Comparison of ENCODE assay signal across 35 mouse cellular contexts in the genomic region with DNA sequence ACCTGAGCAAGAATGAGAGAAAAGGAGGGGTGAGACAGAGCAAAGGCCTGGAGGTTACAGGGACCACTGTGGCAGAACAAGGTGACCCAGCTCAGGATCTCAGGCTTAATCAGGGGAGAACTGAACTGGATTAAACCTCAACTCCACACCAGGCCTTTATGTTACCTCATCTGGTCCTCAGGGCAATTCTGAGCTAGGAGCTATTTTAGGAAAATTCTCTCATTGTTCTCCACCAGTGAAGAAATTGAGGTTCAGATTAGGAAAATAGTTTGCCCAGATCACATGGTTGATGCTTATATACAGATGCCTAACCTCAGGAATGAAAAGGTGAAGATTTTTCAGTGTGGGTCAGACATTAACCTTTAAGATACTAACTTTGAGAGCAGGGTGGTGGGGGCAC. TPM values are rescaled to one million over a fixed set of nuclear protein-coding genes. Genes with fewer than 3 reads are reported as not detected.
DNase-seq lines count a peak whose midpoint lies in the region; ATAC-seq and TF ChIP-seq lines count a peak whose summit lies in the region.
"Had no signal": no experiment of that assay in that cellular context is flagged by ENCODE, and none has a peak within 500 bp of the region (broad histone marks: within the 10 kb centered on the region; RNA-seq: fewer than 3 reads in every experiment).

No protein-coding gene starts in this region.

- no peak for TF ChIP-seq CTCF in bone marrow macrophage, adult 2 months (IDR thresholded peaks at IDR 0.05; ENCODE audit: low read depth, low read length)

- H3K9ac ChIP-seq in heart, embryonic 15.5 days, result no peak overlapping the region
- H3K9ac ChIP-seq in kidney, embryonic 16.5 days (replicated peaks; ENCODE audit: low read length), result peak overlapping the region; percentile 3; the same call in 1 of the 2 replicates
- H3K9ac ChIP-seq in midbrain, embryonic 16.5 days (ENCODE audit: low read depth, low read length), result no peak overlapping the region
- H3K9ac ChIP-seq: forebrain, postnatal 0 days; hindbrain, embryonic 13.5 days; intestine, embryonic 15.5 days had no signal

- no peak for ATAC-seq in heart, embryonic 15.5 days (replicated peaks; ENCODE audit: insufficient number of reproducible peaks, insufficient read depth, low FRiP score, low read depth)
- no peak for ATAC-seq in kidney, embryonic 16.5 days (ENCODE audit: low FRiP score, low TSS enrichment)
- ATAC-seq in midbrain, embryonic 16.5 days, result no peak
- ATAC-seq: CD4-positive, CD25-positive, alpha-beta regulatory T cell, adult 4 months; forebrain, embryonic 14.5 days; intestine, embryonic 15.5 days had no signal

- 0 out of 2 replicates have a peak overlapping the region, but pooled peaks have one; percentile 22 for H3K27ac ChIP-seq in heart, embryonic 15.5 days
- no peak overlapping the region for H3K27ac ChIP-seq in kidney, embryonic 16.5 days (ENCODE audit: low read length)
- H3K27ac ChIP-seq in midbrain, embryonic 10.5 days (replicated peaks), result peak overlapping the region; percentile 25
- no peak overlapping the region for H3K27ac ChIP-seq in midbrain, embryonic 16.5 days (ENCODE audit: low read length)
- H3K27ac ChIP-seq in bone marrow macrophage, adult 2 months (ENCODE audit: insufficient read depth, low read depth, low read length), result peak overlapping the region; percentile 85
- H3K27ac ChIP-seq: gastrocnemius, adult 2 months; heart, embryonic 10.5 days; heart, embryonic 13.5 days; hindbrain, embryonic 13.5 days; intestine, embryonic 15.5 days had no signal

- no peak for TF ChIP-seq POLR2A in bone marrow macrophage, adult 2 months (IDR thresholded peaks at IDR 0.05; ENCODE audit: borderline replicate concordance, low read depth, low read length)

- no peak overlapping the region for H3K4me2 ChIP-seq in heart, embryonic 15.5 days
- H3K4me2 ChIP-seq in kidney, embryonic 16.5 days (replicated peaks; ENCODE audit: low read depth, low read length), result no peak overlapping the region
- H3K4me2 ChIP-seq in midbrain, embryonic 16.5 days (ENCODE audit: low read length), result no peak overlapping the region
- H3K4me2 ChIP-seq: heart, embryonic 13.5 days; hindbrain, embryonic 13.5 days; intestine, embryonic 15.5 days had no signal

- H3K4me1 ChIP-seq in heart, embryonic 15.5 days (replicated peaks), result peaks cover 15% of the 10 kb centered on the region
- H3K4me1 ChIP-seq in kidney, embryonic 16.5 days (ENCODE audit: insufficient read depth, low read length), result peaks cover 7% of the 10 kb centered on the region; the same call in 1 of the 2 replicates
- H3K4me1 ChIP-seq in midbrain, embryonic 10.5 days, result peaks cover 47% of the 10 kb centered on the region
- peaks cover 12% of the 10 kb centered on the region for H3K4me1 ChIP-seq in midbrain, embryonic 16.5 days (ENCODE audit: control insufficient read depth, insufficient read depth, low read length)
- peaks cover 59% of the 10 kb centered on the region for H3K4me1 ChIP-seq in bone marrow macrophage, adult 2 months (ENCODE audit: control insufficient read depth, insufficient read depth, low read length)
- H3K4me1 ChIP-seq: intestine, embryonic 15.5 days had no signal

- no peaks in the 10 kb centered on the region for H3K27me3 ChIP-seq in heart, embryonic 15.5 days
- no peaks in the 10 kb centered on the region for H3K27me3 ChIP-seq in kidney, embryonic 16.5 days (ENCODE audit: insufficient read depth, low read length)
- no peaks in the 10 kb centered on the region for H3K27me3 ChIP-seq in midbrain, embryonic 10.5 days (ENCODE audit: low read depth, poor library complexity, severe bottlenecking)
- no peaks in the 10 kb centered on the region for H3K27me3 ChIP-seq in midbrain, embryonic 16.5 days (ENCODE audit: control insufficient read depth, insufficient read depth, low read depth, low read length)
- H3K27me3 ChIP-seq: heart, embryonic 13.5 days; hindbrain, embryonic 13.5 days; intestine, embryonic 15.5 days had no signal

- no peaks in the 10 kb centered on the region for H3K9me3 ChIP-seq in heart, embryonic 15.5 days (replicated peaks)
- no peaks in the 10 kb centered on the region for H3K9me3 ChIP-seq in kidney, embryonic 16.5 days (ENCODE audit: low read length)
- no peaks in the 10 kb centered on the region for H3K9me3 ChIP-seq in midbrain, embryonic 10.5 days (replicated peaks)
- H3K9me3 ChIP-seq in midbrain, embryonic 16.5 days (replicated peaks; ENCODE audit: control insufficient read depth, low read length, poor library complexity, severe bottlenecking), result no peaks in the 10 kb centered on the region
- H3K9me3 ChIP-seq: forebrain, embryonic 10.5 days; heart, embryonic 10.5 days; heart, embryonic 13.5 days; hindbrain, embryonic 10.5 days; hindbrain, embryonic 13.5 days; intestine, embryonic 15.5 days had no signal

- no peak overlapping the region for H3K4me3 ChIP-seq in heart, embryonic 15.5 days
- no peak overlapping the region for H3K4me3 ChIP-seq in kidney, embryonic 16.5 days (ENCODE audit: low read length)
- H3K4me3 ChIP-seq in midbrain, embryonic 10.5 days, result no peak overlapping the region
- H3K4me3 ChIP-seq in midbrain, embryonic 16.5 days (ENCODE audit: low read depth, low read length), result no peak overlapping the region
- H3K4me3 ChIP-seq in bone marrow macrophage, adult 2 months (ENCODE audit: insufficient read depth, low read length), result peak overlapping the region; percentile 15; the same call in 1 of the 2 replicates
- H3K4me3 ChIP-seq: forebrain, embryonic 10.5 days; gastrocnemius, adult 2 months; heart, embryonic 10.5 days; heart, embryonic 13.5 days; hindbrain, embryonic 10.5 days; hindbrain, embryonic 13.5 days; intestine, embryonic 15.5 days had no signal

- H3K36me3 ChIP-seq in heart, embryonic 15.5 days, result no peaks in the 10 kb centered on the region
- no peaks in the 10 kb centered on the region for H3K36me3 ChIP-seq in kidney, embryonic 16.5 days (ENCODE audit: insufficient read depth, low read length)
- H3K36me3 ChIP-seq in midbrain, embryonic 10.5 days, result no peaks in the 10 kb centered on the region
- H3K36me3 ChIP-seq in midbrain, embryonic 16.5 days (ENCODE audit: control insufficient read depth, insufficient read depth, low read length), result no peaks in the 10 kb centered on the region
- H3K36me3 ChIP-seq: forebrain, embryonic 10.5 days; heart, embryonic 10.5 days; heart, embryonic 13.5 days; hindbrain, embryonic 13.5 days; intestine, embryonic 15.5 days had no signal

- DNase-seq in heart, adult 18-20 months, result no peak
- DNase-seq in kidney, postnatal 14 days, result no peak
- no peak for DNase-seq in midbrain, embryonic 10.5 days (ENCODE audit: low spot score)
- DNase-seq in B cell, adult 2 months, result no peak
- DNase-seq: adrenal gland, adult 2 months; adrenal gland, postnatal 14 days; cerebellum, adult 11-12 months; cerebellum, adult 8-10 months; cerebellum, postnatal 10 days; cerebellum, postnatal 36 days; embryo, embryonic 11 days; forebrain, postnatal 0 days; gastrocnemius, adult 2 months; gastrocnemius, postnatal 14 days; heart, adult 11 months; heart, postnatal 10 days; heart, postnatal 36 days had no signal

RNA-seq across cellular contexts. Expression of a gene that starts 12.9 kb away (rescaled TPM):
- polyA plus RNA-seq in heart, embryonic 15.5 days (2015; fragmentation: Nextera tagmentation; extraction: Ambion mirVana), result 3.1 and 4.6 TPM in 2 replicates
- 10 to 100 TPM; 25.7 to 26.1 TPM for total RNA-seq in heart, adult 18-20 months (2021)
- polyA plus RNA-seq in kidney, embryonic 16.5 days (2015; fragmentation: Nextera tagmentation; extraction: Ambion mirVana), result 13.4 and 14.4 TPM in 2 replicates
- 7.6 and 9.9 TPM in 2 replicates for polyA plus RNA-seq in midbrain, embryonic 10.5 days (2016; fragmentation: Nextera tagmentation; extraction: Ambion mirVana)
- polyA plus RNA-seq in midbrain, embryonic 16.5 days (2015; fragmentation: Nextera tagmentation; extraction: Ambion mirVana), result 4.1 and 7.2 TPM in 2 replicates
- polyA plus RNA-seq in bone marrow macrophage, adult 2 months (2012; ENCODE audit: insufficient read depth, insufficient read length, missing spikeins), result 5.7 and 7.0 TPM in 2 replicates

RNA-seq across cellular contexts. Expression of a gene that starts 13.0 kb away (rescaled TPM):
- polyA plus RNA-seq in heart, embryonic 15.5 days (2015; fragmentation: Nextera tagmentation; extraction: Ambion mirVana), result 79.5 and 89.9 TPM in 2 replicates
- 100 to 1,000 TPM in 1 of 2 experiments, 10 to 100 TPM in 1; 96.0 to 102 TPM for total RNA-seq in heart, adult 18-20 months (2021)
- polyA plus RNA-seq in kidney, embryonic 16.5 days (2015; fragmentation: Nextera tagmentation; extraction: Ambion mirVana), result 120 and 121 TPM in 2 replicates
- 122 and 123 TPM in 2 replicates for polyA plus RNA-seq in midbrain, embryonic 10.5 days (2016; fragmentation: Nextera tagmentation; extraction: Ambion mirVana)
- 74.1 and 77.3 TPM in 2 replicates for polyA plus RNA-seq in midbrain, embryonic 16.5 days (2015; fragmentation: Nextera tagmentation; extraction: Ambion mirVana)
- 41.4 and 58.9 TPM in 2 replicates for polyA plus RNA-seq in bone marrow macrophage, adult 2 months (2012; ENCODE audit: insufficient read depth, insufficient read length, missing spikeins)

RNA-seq across cellular contexts. Expression of a gene that starts 17.0 kb away (rescaled TPM):
- polyA plus RNA-seq in heart, embryonic 15.5 days (2015; fragmentation: Nextera tagmentation; extraction: Ambion mirVana), result not detected in 2 replicates
- total RNA-seq in heart, adult 18-20 months (2021), result not detected
- 0.17 and 0.24 TPM in 2 replicates for polyA plus RNA-seq in kidney, embryonic 16.5 days (2015; fragmentation: Nextera tagmentation; extraction: Ambion mirVana)
- 0.11 and 0.22 TPM in 2 replicates for polyA plus RNA-seq in midbrain, embryonic 10.5 days (2016; fragmentation: Nextera tagmentation; extraction: Ambion mirVana)
- not detected in 2 replicates for polyA plus RNA-seq in midbrain, embryonic 16.5 days (2015; fragmentation: Nextera tagmentation; extraction: Ambion mirVana)
- not detected in 2 replicates for polyA plus RNA-seq in bone marrow macrophage, adult 2 months (2012; ENCODE audit: insufficient read depth, insufficient read length, missing spikeins)
- total RNA-seq: adrenal gland, adult 2 months; adrenal gland, postnatal 14 days; forebrain, postnatal 0 days; gastrocnemius, adult 2 months; gastrocnemius, postnatal 14 days; gastrocnemius, postnatal 4 days; heart, postnatal 10 days; heart, postnatal 36 days; MEL had no signal
- polyA plus RNA-seq: C2C12; CD4-positive, CD25-positive, alpha-beta regulatory T cell, adult 4 months; cortical plate, adult 2 months; embryonic facial prominence, embryonic 11.5 days; forebrain, embryonic 14.5 days; forebrain, postnatal 0 days; frontal cortex, adult 2 months; heart, embryonic 10.5 days; heart, embryonic 13.5 days; intestine, embryonic 15.5 days had no signal

Comparison
In these comparisons a context has a peak if more than half of its experiments do, and no peak if none do; other contexts are left out.
1. H3K27ac ChIP-seq: peak in heart, embryonic 15.5 days (single experiment), midbrain, embryonic 10.5 days (single experiment) and bone marrow macrophage, adult 2 months (single experiment); none in kidney, embryonic 16.5 days (single experiment) and midbrain, embryonic 16.5 days (single experiment).